Mouse (Mus musculus) bone marrow, adult 2 months (tissue): ENCODE data around the gene Sept10. TPM values are rescaled to one million over a fixed set of nuclear protein-coding genes. Genes with fewer than 3 reads are reported as not detected.

Source experiments
- H3K27ac ChIP-seq: fragments of 200-500 bp; 2 replicates; pipeline ENCODE4 v1.5.1; 2012; ENCODE audit warnings: low read depth, mild to moderate bottlenecking, control low read depth, inconsistent platforms, low read length; ENCODE audit not compliant: control insufficient read depth, poor library complexity, insufficient read depth
- H3K4me1 ChIP-seq: fragments of 200-500 bp; 2 replicates; pipeline ENCODE4 v1.6.1; 2011; ENCODE audit warnings: low read length; ENCODE audit not compliant: control insufficient read depth, insufficient read depth
- H3K4me3 ChIP-seq: fragments of 200-500 bp; replicated peaks from 2 replicates; pipeline ENCODE3; 2011; ENCODE audit warnings: mild to moderate bottlenecking, low read depth, low read length, control low read depth; ENCODE audit not compliant: control insufficient read depth
- CTCF ChIP-seq: fragments of 200-500 bp; IDR thresholded peaks from 2 replicates; pipeline ENCODE4 v1.5.1; 2011; ENCODE audit warnings: low read length, control low read depth; ENCODE audit not compliant: control insufficient read depth, insufficient read depth
- POLR2A ChIP-seq: fragments of 200-500 bp; IDR thresholded peaks from 2 replicates; pipeline ENCODE4 v1.6.1; 2011; ENCODE audit warnings: low read depth, mild to moderate bottlenecking, control low read depth, low read length, borderline replicate concordance; ENCODE audit not compliant: control insufficient read depth
- WGBS: fragments of 180-500 bp; shearing (Covaris S2); methylation state at CpG from one replicate; pipeline ENCODE4 v1.1.7; 2018; 5-methylcytosine and 5-hydroxymethylcytosine counted together
- polyA plus RNA-seq: library from polyadenylated mRNA; stranded (reverse); fragments of >200 nt; gene quantifications from 2 replicates; pipeline ENCODE4 v1.2.4, GENCODE M21; 2011; ENCODE audit warnings: low replicate concordance; ENCODE audit not compliant: missing spikeins, insufficient read depth, insufficient read length

Gene Sept10
- polyA plus RNA-seq, 1 experiment: 5.7 TPM

- 66% methylated on average over 14 of the region's 14 CpGs for WGBS
- no peak overlapping the region for H3K4me3 ChIP-seq
- TF ChIP-seq POLR2A: no peak
- peak; percentile 46 for TF ChIP-seq CTCF
- H3K4me1 ChIP-seq: no peaks in the 10 kb centered on the region
- no peak overlapping the region for H3K27ac ChIP-seq
Observed at GRCm38 (mm10) chr10:59166104-59166944, 55.3 kb downstream of the Sept10 start.

GRCm38 (mm10) chr10:59162185-59162897 lies 59.3 kb downstream of the Sept10 start:
- no peak overlapping the region for H3K27ac ChIP-seq
- 47% methylated on average over 4 of the region's 4 CpGs for WGBS
- H3K4me1 ChIP-seq: no peaks in the 10 kb centered on the region
- TF ChIP-seq POLR2A (no peak), CTCF (no peak)
- no peak overlapping the region for H3K4me3 ChIP-seq

DNA sequence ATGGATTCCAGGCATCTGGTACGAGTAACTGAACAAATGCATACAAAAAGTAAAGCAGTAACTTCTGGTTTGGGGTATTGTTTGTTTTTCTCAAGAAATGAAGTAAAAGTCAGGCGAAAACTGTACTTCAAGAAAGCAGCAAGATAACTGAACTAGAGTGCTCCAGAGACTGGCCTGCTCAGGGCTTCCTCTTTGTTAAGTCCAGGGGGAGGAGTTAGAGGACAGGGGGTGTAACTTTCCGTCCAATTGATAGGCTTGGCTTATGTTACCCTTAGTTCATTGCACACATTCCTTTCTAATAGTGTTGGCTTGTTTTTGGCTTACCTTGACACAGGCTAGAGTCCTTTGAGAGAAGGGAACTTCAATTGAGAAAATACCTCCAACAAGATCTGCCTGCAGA lies 63.0 kb downstream of the Sept10 start:
- Histone ChIP-seq H3K4me1 (no peaks in the 10 kb centered on the region), H3K27ac (no peak overlapping the region), H3K4me3 (no peak overlapping the region)
- no peak for TF ChIP-seq POLR2A
- TF ChIP-seq CTCF: no peak
- 50% methylated on average over 3 of the region's 3 CpGs for WGBS

- TF ChIP-seq CTCF (no peak), POLR2A (no peak)
- Histone ChIP-seq H3K4me1 (no peaks in the 10 kb centered on the region), H3K27ac (no peak overlapping the region), H3K4me3 (no peak overlapping the region)
- 47% methylated on average over 5 of the region's 5 CpGs for WGBS
Observed at GRCm38 (mm10) chr10:59152544-59153081, 69.0 kb downstream of the Sept10 start.

- H3K4me3 ChIP-seq: no peak overlapping the region
- TF ChIP-seq POLR2A (no peak), CTCF (no peak)
- 87% methylated on average over 10 of the region's 10 CpGs for WGBS
- no peak overlapping the region for H3K27ac ChIP-seq
- no peaks in the 10 kb centered on the region for H3K4me1 ChIP-seq
Observed at GRCm38 (mm10) chr10:59150938-59151657, 70.5 kb downstream of the Sept10 start.

DNA sequence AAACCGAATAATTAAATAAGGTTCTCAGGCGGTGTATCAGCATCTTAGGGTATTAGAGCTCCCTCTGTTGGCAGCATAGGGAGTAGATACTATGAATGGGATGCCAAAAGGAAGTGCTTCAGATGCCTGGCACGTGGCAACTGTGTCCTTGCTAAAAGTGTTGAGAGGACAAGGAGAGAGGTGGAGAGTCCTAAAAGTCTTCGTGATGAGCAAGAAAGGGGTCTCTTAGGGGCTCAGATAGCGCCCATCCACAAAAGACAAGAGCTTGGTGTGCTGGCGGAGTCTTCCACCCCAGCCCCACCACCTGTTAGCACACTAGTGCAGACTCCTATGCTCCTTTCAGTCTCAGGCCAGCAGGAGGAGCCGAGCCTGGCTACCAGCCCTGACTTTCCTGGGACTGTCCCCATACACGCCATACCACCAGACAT lies 71.7 kb downstream of the Sept10 start:
- WGBS: 22% methylated on average over 8 of the region's 8 CpGs
- Histone ChIP-seq H3K4me1 (no peaks in the 10 kb centered on the region), H3K4me3 (no peak overlapping the region), H3K27ac (no peak overlapping the region)
- TF ChIP-seq CTCF (0 out of 2 replicates have a peak, but pooled peaks have one; percentile 19), POLR2A (no peak)

DNA sequence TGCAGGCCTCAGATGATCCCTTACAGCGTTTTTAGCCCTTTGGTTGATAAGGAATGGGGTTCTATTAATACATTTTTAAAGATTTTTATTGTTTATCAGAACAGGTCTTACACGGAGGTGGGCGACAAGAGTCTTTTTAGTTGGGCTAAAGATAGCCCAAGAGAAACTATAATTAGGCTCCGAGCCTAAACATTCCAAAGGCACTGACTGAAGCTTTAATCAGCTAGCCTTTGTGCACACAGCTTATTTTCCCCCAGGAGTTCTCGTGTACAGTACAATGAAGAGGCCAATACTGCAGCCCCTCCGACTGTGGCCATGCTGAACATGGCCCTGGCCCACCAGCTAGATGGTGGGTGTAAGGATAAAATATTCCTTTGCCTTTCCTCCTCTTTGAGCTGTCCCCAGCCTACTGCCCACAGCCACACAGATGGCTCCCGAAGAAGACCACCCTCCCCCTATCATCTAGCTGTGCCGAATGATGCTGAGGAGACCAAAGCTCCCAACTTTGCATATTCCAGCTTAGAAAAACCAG lies 88.1 kb downstream of the Sept10 start:
- TF ChIP-seq POLR2A: no peak
- 73% methylated on average over 8 of the region's 8 CpGs for WGBS
- no peak overlapping the region for H3K27ac ChIP-seq
- H3K4me3 ChIP-seq: no peak overlapping the region
- H3K4me1 ChIP-seq: no peaks in the 10 kb centered on the region

- TF ChIP-seq CTCF (no peak), POLR2A (no peak)
- no peaks in the 10 kb centered on the region for H3K4me1 ChIP-seq
- H3K4me3 ChIP-seq: no peak overlapping the region
- WGBS: 24% methylated on average over 20 of the region's 20 CpGs
- H3K27ac ChIP-seq: no peak overlapping the region
Observed at GRCm38 (mm10) chr10:59131926-59132628, 89.6 kb downstream of the Sept10 start.
